In the genomic region with DNA sequence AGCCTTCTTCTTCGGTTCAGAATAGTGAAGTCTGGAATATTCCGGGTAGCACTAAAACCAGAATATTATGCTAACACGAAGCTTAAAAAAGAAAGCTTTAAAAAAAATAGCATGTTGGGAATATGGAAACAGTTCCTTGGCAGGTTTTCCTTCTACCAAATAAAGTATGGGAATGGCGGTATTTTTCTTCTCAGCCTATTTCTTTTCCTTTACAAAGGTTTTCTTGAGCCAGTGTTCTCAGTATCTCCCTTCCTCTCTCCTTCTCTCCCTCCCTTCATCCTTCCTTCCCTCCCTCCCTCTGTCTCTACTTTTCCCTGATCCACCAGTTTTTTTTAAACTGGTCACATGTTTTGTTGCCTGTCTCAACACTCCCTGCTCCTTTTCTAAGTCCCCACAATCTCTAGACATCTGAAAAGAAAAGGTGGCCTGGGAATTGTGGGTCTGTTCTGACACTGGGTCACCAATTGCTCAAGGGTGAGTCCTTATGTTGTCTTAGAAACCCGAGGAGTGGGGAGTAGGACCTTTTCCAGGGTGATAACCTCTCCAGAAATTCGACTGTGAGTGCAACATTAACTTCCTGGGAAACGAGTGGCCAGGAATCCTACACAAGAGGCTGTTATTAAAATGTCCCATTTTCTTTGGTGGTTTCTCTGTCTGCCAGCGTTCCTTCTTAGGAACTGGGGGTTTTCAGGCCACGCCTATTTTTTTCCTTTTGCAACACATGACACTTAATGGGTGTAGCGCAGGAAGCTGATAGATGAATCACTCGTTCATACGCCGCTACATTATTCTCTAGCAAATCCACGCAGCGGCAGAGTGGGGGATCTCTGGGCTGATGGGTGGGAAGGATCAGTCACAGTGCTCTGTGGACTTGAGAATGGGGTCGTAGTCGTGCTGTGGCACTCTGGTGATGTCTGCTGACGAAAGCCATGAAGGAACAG, we compare ENCODE assay signal across 27 mouse cellular contexts. TPM values are rescaled to one million over a fixed set of nuclear protein-coding genes. Genes with fewer than 3 reads are reported as not detected.
DNase-seq lines count a peak whose midpoint lies in the region; ATAC-seq and TF ChIP-seq lines count a peak whose summit lies in the region.
"Had no signal": no experiment of that assay in that cellular context is flagged by ENCODE, and none has a peak within 500 bp of the region (broad histone marks: within the 10 kb centered on the region; RNA-seq: fewer than 3 reads in every experiment).

No protein-coding gene starts in this region.

- intact Hi-C loops in heart, adult 2 months (cut with DNase I), result no loop called here
- intact Hi-C loops in left cerebral cortex, adult 2 months (cut with DNase I), result no loop called here

- H3K4me2 ChIP-seq in heart, embryonic 11.5 days, result no peak overlapping the region
- H3K4me2 ChIP-seq in myocyte (ENCODE audit: low read depth), result peak overlapping the region; percentile 31
- H3K4me2 ChIP-seq: embryonic facial prominence, embryonic 13.5 days; heart, embryonic 15.5 days; hindbrain, embryonic 14.5 days; intestine, embryonic 15.5 days had no signal

- H3K27me3 ChIP-seq in heart, adult 2 months (ENCODE audit: control insufficient read depth, insufficient read depth, low read length), result no peaks in the 10 kb centered on the region
- H3K27me3 ChIP-seq in heart, embryonic 11.5 days (ENCODE audit: control insufficient read depth, insufficient read depth, low read length), result no peaks in the 10 kb centered on the region
- no peaks in the 10 kb centered on the region for H3K27me3 ChIP-seq in myocyte (ENCODE audit: control insufficient read depth, insufficient read depth, insufficient read length)
- H3K27me3 ChIP-seq: embryonic facial prominence, embryonic 13.5 days; heart, embryonic 15.5 days; intestine, embryonic 15.5 days had no signal

- H3K4me1 ChIP-seq in heart, adult 2 months (ENCODE audit: control insufficient read depth, insufficient read depth, low read length), result peaks cover 3% of the 10 kb centered on the region; the same call in 1 of the 2 replicates
- no peaks in the 10 kb centered on the region for H3K4me1 ChIP-seq in heart, embryonic 11.5 days (ENCODE audit: control insufficient read depth, insufficient read depth, low read length)
- H3K4me1 ChIP-seq in cortical plate, adult 2 months (ENCODE audit: control insufficient read depth, insufficient read depth, low read length), result peaks cover 5% of the 10 kb centered on the region
- H3K4me1 ChIP-seq: embryonic facial prominence, embryonic 13.5 days; forebrain, embryonic 10.5 days; hindbrain, embryonic 10.5 days; intestine, embryonic 15.5 days had no signal

- WGBS in heart, adult 2 months, result 69% methylated on average over 18 of the region's 18 CpGs
- WGBS in heart, embryonic 11.5 days (ENCODE audit: insufficient replicate concordance), result 78% methylated on average over 18 of the region's 18 CpGs

- no peak overlapping the region for H3K4me3 ChIP-seq in heart, adult 2 months
- no peak overlapping the region for H3K4me3 ChIP-seq in heart, embryonic 11.5 days (ENCODE audit: low read depth, low read length)
- no peak overlapping the region for H3K4me3 ChIP-seq in left cerebral cortex, adult 2 months
- no peak overlapping the region for H3K4me3 ChIP-seq in cortical plate, adult 2 months (ENCODE audit: insufficient read depth, low read length)
- no peak overlapping the region for H3K4me3 ChIP-seq in myocyte
- H3K4me3 ChIP-seq: embryonic facial prominence, embryonic 13.5 days; forebrain, embryonic 10.5 days; heart, embryonic 15.5 days; hindbrain, embryonic 10.5 days; intestine, embryonic 15.5 days had no signal

- TF ChIP-seq EP300 in heart, adult 2 months (IDR thresholded peaks at IDR 0.05; ENCODE audit: insufficient read depth, low read depth, low read length), result no peak

- no peaks in the 10 kb centered on the region for H3K9me3 ChIP-seq in heart, embryonic 11.5 days (replicated peaks; ENCODE audit: control insufficient read depth, low read length)
- H3K9me3 ChIP-seq: embryonic facial prominence, embryonic 13.5 days; G1E; heart, embryonic 15.5 days; hindbrain, embryonic 10.5 days; intestine, embryonic 15.5 days had no signal

- H3ac ChIP-seq in myocyte (ENCODE audit: control insufficient read depth, insufficient read length), result no peak overlapping the region

- no peaks in the 10 kb centered on the region for H3K79me2 ChIP-seq in heart, adult 2 months (replicated peaks; ENCODE audit: control insufficient read depth, insufficient read depth, low read length)
- H3K79me2 ChIP-seq in myocyte (ENCODE audit: control insufficient read depth, insufficient read depth), result no peaks in the 10 kb centered on the region

- H3K36me3 ChIP-seq in heart, adult 2 months (ENCODE audit: control insufficient read depth, insufficient read depth, low read length), result no peaks in the 10 kb centered on the region
- no peaks in the 10 kb centered on the region for H3K36me3 ChIP-seq in heart, embryonic 11.5 days (ENCODE audit: control insufficient read depth, insufficient read depth, low read length)
- no peaks in the 10 kb centered on the region for H3K36me3 ChIP-seq in myocyte (ENCODE audit: control insufficient read depth, insufficient read depth)
- H3K36me3 ChIP-seq: forebrain, embryonic 10.5 days; G1E; heart, embryonic 15.5 days; hindbrain, embryonic 10.5 days; intestine, embryonic 15.5 days had no signal

- no peak overlapping the region for H3K9ac ChIP-seq in heart, adult 2 months (ENCODE audit: low read depth, low read length)
- no peak overlapping the region for H3K9ac ChIP-seq in heart, embryonic 11.5 days (ENCODE audit: low read depth, low read length)
- H3K9ac ChIP-seq: embryonic facial prominence, embryonic 13.5 days; heart, embryonic 15.5 days; hindbrain, embryonic 14.5 days; intestine, embryonic 15.5 days had no signal

- H3K27ac ChIP-seq in heart, adult 2 months, result peak overlapping the region; percentile 31; the same call in 1 of the 2 replicates
- no peak overlapping the region for H3K27ac ChIP-seq in heart, embryonic 11.5 days (ENCODE audit: low read depth, low read length)
- H3K27ac ChIP-seq in left cerebral cortex, adult 2 months, result peak overlapping the region; percentile 83
- H3K27ac ChIP-seq in cortical plate, adult 2 months (ENCODE audit: insufficient read depth, low read length), result peak overlapping the region; percentile 51; the same call in 1 of the 2 replicates
- H3K27ac ChIP-seq: embryonic facial prominence, embryonic 13.5 days; forebrain, embryonic 10.5 days; heart, embryonic 15.5 days; hindbrain, embryonic 10.5 days; hindbrain, embryonic 14.5 days; intestine, embryonic 15.5 days had no signal

- no peak for TF ChIP-seq POLR2A in heart, adult 2 months (IDR thresholded peaks at IDR 0.05; ENCODE audit: insufficient read depth, low read depth, low read length)
- TF ChIP-seq POLR2A in cortical plate, adult 2 months (IDR thresholded peaks at IDR 0.05; ENCODE audit: extremely low read depth, insufficient read depth, low read length), result no peak
- TF ChIP-seq POLR2A in myocyte (IDR thresholded peaks at IDR 0.05; ENCODE audit: insufficient read length, low read depth), result no peak

- no peak for ATAC-seq in heart, embryonic 11.5 days (replicated peaks; ENCODE audit: insufficient number of reproducible peaks, low FRiP score, low TSS enrichment)
- ATAC-seq: CD4-positive, CD25-positive, alpha-beta regulatory T cell, adult 4 months; forebrain, embryonic 16.5 days; intestine, embryonic 15.5 days had no signal

- no peak for DNase-seq in heart, adult 2 months
- no peak for DNase-seq in left cerebral cortex, adult 2 months (ENCODE audit: extremely low spot score in 1 of 2, low spot score in 2 of 2)
- DNase-seq in left cerebral cortex, adult 9 months (ENCODE audit: low spot score in 2 of 2), result no peak
- no peak for DNase-seq in thymus, postnatal 0 days (ENCODE audit: low spot score)
- DNase-seq in adrenal gland, postnatal 10 days, result no peak
- DNase-seq: adrenal gland, adult 8-10 months; B cell, adult 2 months; cerebellum, adult 11-12 months; cerebellum, adult 9-10 months; cerebellum, postnatal 25 days had no signal

- no peak for TF ChIP-seq CTCF in heart, adult 2 months (IDR thresholded peaks at IDR 0.05)
- TF ChIP-seq CTCF in left cerebral cortex, adult 2 months (IDR thresholded peaks at IDR 0.05), result no peak
- no peak for TF ChIP-seq CTCF in cortical plate, adult 2 months (IDR thresholded peaks at IDR 0.05; ENCODE audit: extremely low read depth, insufficient read depth, low read length)

TF ChIP-seq in myocyte, 11 proteins besides CTCF, POLR2A, EP300 and RAD21 (continues in another document):
- no peak for TF ChIP-seq TCF3 (IDR thresholded peaks at IDR 0.05; ENCODE audit: insufficient read length, low read depth)
- no peak for TF ChIP-seq POLR2AphosphoS2 (IDR thresholded peaks at IDR 0.05; ENCODE audit: insufficient read length, low read depth)
- no peak for TF ChIP-seq CEBPB (IDR thresholded peaks at IDR 0.05; ENCODE audit: insufficient read depth, poor library complexity, severe bottlenecking)
- no peak for TF ChIP-seq E2F4 (IDR thresholded peaks at IDR 0.05; ENCODE audit: insufficient read depth)
- no peak for TF ChIP-seq REST (IDR thresholded peaks at IDR 0.05; ENCODE audit: insufficient read depth, insufficient read length)
- TF ChIP-seq MYOG (IDR thresholded peaks at IDR 0.05; ENCODE audit: control insufficient read depth in 1 of 3, insufficient read depth in 1 of 3, insufficient read length in 2 of 3, low read depth in 2 of 3), result no peak
- TF ChIP-seq MAX (IDR thresholded peaks at IDR 0.05; ENCODE audit: low read depth), result no peak
- no peak for TF ChIP-seq TCF12 (IDR thresholded peaks at IDR 0.05; ENCODE audit: insufficient read depth, poor library complexity, severe bottlenecking)
- TF ChIP-seq USF1 (IDR thresholded peaks at IDR 0.05; ENCODE audit: low read depth), result no peak
- TF ChIP-seq MYOD1 (IDR thresholded peaks at IDR 0.05; ENCODE audit: control insufficient read depth in 1 of 3, insufficient read length in 2 of 3, low read depth in 2 of 3), result no peak

RNA-seq across cellular contexts. Expression of gene Antxr1, which starts 42.4 kb away (rescaled TPM):
- 1 to 10 TPM; 6.5 to 8.5 TPM for total RNA-seq in heart, adult 2 months (2021)
- 4.8 and 7.1 TPM in 2 replicates for polyA plus RNA-seq in heart, adult 2 months (2012; rRNA removed)
- 3.9 and 4.5 TPM in 2 replicates for polyA plus RNA-seq in heart, embryonic 11.5 days (2014; fragmentation: Nextera tagmentation; extraction: Ambion mirVana)
- total RNA-seq in left cerebral cortex, adult 2 months (2021), result 10 to 100 TPM; 12.7 to 15.7 TPM
- 10.5 and 10.9 TPM in 2 replicates for polyA plus RNA-seq in cortical plate, adult 2 months (2012; rRNA removed)
- polyA plus RNA-seq in myocyte (2012; fragmentation: generic; extraction: Trizol), result 8.6 TPM
- polyA plus RNA-seq in thymus, postnatal 0 days (2015; fragmentation: Nextera tagmentation; extraction: Ambion mirVana), result 0.61 and 0.75 TPM in 2 replicates
- total RNA-seq in adrenal gland, postnatal 10 days (2021), result 10 to 100 TPM; 29.4 to 34.9 TPM
- polyA plus RNA-seq: CD4-positive, CD25-positive, alpha-beta regulatory T cell, adult 4 months; G1E had no signal

RNA-seq across cellular contexts. Expression of gene Gkn1, which starts 57.6 kb away (rescaled TPM):
- not detected for total RNA-seq in heart, adult 2 months (2021)
- 0.12 TPM in 2 replicates for polyA plus RNA-seq in heart, adult 2 months (2012; rRNA removed)
- polyA plus RNA-seq in heart, embryonic 11.5 days (2014; fragmentation: Nextera tagmentation; extraction: Ambion mirVana), result not detected in 2 replicates
- total RNA-seq in left cerebral cortex, adult 2 months (2021), result under 1 TPM in 1 of 2 experiments, not detected in 1; 0.27 TPM
- polyA plus RNA-seq in cortical plate, adult 2 months (2012; rRNA removed), result 0.13 and 0.17 TPM in 2 replicates
- polyA plus RNA-seq in myocyte (2012; fragmentation: generic; extraction: Trizol), result not detected
- polyA plus RNA-seq in thymus, postnatal 0 days (2015; fragmentation: Nextera tagmentation; extraction: Ambion mirVana), result 0.49 and 0.53 TPM in 2 replicates
- total RNA-seq in adrenal gland, postnatal 10 days (2021), result not detected
- total RNA-seq: adrenal gland, adult 8-10 months; adrenal gland, postnatal 4 days; G1E; gastrocnemius, adult 8-10 months; gastrocnemius, postnatal 4 days; heart, adult 8-10 months; heart, postnatal 25 days had no signal
- polyA plus RNA-seq: CD4-positive, CD25-positive, alpha-beta regulatory T cell, adult 4 months; embryonic facial prominence, embryonic 13.5 days; forebrain, embryonic 10.5 days; forebrain, embryonic 16.5 days; G1E; heart, embryonic 15.5 days; hindbrain, embryonic 10.5 days; hindbrain, embryonic 14.5 days had no signal
